Mouse (Mus musculus): ENCODE results near the gene Zfp276.

The Zfp276 gene

DNA sequence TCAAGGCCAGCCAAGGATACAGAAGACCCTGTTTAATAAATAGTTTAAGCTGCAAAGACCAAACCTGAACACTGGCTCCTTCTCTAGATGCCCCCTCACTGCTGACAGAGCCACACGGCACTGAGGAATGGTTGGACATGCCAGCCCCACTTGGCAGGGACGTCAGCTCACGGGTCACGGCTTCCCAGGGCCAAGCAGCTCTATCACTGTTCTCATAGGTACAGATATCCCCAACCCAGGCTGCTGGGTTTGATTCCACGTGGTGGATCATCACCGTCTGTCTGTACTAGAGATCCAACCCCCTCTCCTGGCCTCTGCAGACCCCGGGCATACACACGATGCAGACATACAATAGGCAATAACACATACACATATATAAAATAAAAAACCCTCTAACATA, 36.7 kb downstream of the Zfp276 start:
- in situ Hi-C loops (cut with MboI): no loop called here

DNA sequence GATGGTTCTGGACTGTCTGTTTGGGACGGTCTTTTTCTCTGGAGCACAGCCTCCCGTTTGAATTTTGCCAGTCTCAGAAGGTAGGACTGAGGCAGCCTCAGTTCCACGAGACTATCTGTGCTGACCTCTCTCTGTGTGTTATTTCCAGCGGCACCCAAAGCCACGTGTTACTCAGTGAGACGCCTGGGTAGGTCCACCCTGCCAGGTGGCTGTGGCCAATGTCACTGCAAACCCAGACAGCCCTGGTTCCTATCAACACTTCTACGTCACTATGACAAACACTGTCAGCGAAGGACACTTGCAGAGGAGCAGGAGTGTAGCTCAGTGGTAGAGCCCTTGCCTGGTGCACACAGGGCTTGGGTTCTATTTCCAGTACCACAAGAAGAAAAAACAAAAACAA, 37.7 kb downstream of the Zfp276 start:
- in situ Hi-C loops (cut with MboI): no loop called here

DNA sequence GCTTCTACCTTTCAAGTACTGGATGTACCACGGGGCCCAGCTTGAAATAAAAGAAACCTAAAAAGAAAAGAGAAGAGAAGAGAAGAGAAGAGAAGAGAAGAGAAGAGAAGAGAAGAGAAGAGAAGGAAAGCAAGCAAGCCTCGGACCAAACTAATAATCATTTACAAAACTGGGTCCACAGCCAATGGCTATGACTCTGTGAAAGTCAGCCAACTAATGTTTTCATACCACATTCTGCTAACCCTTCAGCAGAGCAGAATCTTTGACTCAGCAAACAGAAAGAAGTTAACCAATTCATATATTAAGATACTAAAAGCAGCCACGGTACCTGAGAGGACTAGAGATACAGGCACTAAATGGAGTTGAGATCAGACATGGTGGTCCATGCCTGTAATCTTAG, 38.3 kb downstream of the Zfp276 start:
- in situ Hi-C loops (cut with MboI): no loop called here

DNA sequence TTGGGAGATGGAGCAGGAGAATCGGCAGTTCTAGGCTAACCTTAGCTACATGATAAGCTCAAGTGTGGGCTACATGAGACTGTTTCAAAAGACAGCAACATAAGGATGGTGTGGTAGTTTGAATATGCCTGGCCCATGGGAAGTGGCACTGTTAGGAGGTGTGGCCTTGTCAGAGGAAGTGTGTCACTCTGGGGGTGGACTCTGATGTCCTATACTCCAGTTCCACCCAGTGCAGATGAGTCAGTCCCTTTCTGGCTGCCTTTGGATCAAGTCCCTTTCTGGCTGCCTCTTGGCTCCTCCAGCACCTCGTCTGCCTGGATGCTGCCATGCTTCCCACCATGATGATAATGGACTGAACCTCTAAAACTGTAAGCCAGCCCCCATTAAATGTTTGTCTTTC, 38.8 kb downstream of the Zfp276 start:
- in situ Hi-C loops (cut with MboI): no loop called here

DNA sequence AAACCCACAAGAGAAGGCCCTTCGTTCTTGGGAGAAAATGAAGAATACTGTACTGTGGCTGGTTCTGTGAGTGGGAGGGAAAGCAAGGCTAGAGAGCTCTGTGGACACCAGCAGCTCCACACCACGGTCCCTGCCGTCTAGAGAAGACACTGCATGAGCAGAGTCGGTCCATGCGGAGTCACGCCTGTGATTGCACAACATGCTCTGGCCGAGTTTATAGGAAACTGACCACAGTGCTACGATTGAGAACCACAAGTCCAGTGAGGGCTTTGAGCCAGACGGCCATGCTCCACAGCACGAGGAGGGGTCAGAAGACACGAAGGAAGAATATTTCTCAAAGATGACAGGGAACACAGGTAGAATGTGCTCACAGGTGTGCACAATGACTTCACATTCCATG, 44.3 kb downstream of the Zfp276 start:
- in situ Hi-C loops (cut with MboI): no loop called here

DNA sequence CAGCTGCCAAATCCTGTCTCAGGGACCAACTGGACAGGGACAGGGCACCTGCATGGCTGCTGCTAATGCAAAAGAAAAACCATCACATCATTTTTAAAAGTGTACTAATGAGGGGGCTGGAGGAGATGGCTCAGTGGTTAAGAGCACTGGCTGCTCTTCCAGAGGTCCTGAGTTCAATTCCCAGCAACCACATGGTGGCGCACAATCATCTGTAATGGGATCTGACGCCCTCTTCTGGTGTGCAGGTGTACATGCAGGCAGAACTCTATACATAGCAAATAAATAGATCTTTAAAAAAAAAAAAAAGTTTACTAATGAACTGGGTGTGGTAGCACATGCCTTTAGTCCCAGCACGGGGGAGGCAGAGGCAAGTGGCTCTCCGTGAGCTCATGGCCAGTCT, 54.7 kb downstream of the Zfp276 start:
- in situ Hi-C loops (cut with MboI): no loop called here

DNA sequence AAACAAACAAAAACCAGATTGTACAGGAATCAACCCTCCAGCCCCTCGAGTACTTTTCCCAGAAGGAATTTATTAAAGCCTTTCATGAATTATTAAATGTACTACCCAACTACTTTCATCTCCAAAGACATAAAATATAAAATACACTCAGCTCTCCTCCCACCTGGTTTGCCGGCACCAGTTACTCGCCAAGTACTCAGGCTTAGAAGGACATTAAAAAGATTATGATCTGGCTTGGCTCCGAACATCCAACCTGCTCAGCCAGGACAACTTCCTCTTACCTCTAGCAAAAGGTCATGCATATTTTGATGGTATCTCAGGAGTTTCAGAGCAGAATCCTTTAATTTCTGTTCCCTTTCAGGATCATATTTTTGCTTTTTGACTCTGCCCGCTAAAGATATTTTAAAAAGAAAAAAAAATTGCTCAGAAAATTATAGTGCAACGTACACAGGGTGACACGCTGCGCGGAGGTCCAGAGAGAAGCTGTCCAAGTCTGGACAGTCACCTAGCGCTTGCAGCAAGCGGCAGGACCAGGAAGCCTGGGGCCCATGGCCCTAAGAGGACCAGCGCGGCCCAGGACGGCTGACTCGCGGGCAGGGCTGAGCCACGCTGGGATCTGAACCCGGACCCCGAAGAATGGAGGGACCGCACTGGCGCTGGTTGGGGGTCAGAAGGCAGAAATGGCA, 63.9 kb downstream of the Zfp276 start:
- in situ Hi-C loops (cut with MboI): no loop called here

DNA sequence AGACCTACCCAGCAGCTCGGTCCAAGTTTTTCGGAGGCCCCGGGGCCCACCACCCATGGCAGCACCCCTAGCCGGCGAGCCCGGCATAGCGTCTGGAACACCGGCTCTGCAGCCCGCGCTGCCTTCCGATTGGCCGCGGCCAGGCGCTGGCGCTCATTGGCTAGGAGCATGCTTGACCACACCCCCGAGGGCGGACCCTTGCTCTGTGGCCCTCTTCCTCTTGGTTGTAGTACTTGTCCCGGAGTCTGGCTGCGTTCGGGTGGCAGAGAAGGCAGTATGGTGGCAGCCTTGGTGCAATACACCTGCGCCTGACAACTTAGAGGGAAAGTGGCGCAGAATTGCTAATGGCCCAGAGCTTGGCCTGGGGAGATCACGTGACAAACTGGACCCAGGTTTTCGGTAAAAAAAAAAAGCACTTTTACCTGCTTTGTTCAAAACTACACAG, 64.5 kb downstream of the Zfp276 start, which contains the start of gene Fanca:
TSS of gene Fanca (minus strand) at position 110 of the 445 bp plus-strand sequence.
- in situ Hi-C loops (cut with MboI): no loop called here
